Mouse (Mus musculus): Measurements from ENCODE around the gene Pcmt1. TPM values are rescaled to one million over a fixed set of nuclear protein-coding genes. Genes with fewer than 3 reads are reported as not detected.

Gene Pcmt1
- polyA plus RNA-seq, 1 experiment from 2014 or later = 120 TPM

DNA sequence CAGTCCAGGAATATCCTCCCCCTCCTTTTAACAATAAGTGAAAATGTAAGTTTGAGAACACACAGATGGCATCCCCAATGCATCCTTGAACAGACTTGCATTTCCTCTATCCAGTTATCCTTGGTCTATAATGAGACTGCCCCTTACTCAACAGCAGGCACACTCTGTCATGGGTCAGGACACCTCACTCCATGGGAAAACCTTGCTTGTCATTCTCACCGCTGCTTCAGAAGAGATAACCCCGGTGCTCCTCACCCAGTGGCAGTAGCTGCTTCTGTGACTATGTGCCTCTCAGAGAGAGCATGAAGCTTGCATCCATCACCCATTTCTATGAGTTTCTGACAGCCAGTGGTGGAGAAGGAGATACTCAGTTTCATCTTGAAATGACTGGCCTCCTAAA is 74.5 kb downstream of the Pcmt1 start:
- Histone ChIP-seq H3K4me3 (no peak overlapping the region), H3K27me3 (replicated peaks; ENCODE audit: low read depth, poor library complexity, severe bottlenecking) (no peaks in the 10 kb centered on the region)
- WGBS = 94% methylated on average over 2 of the region's 2 CpGs

DNA sequence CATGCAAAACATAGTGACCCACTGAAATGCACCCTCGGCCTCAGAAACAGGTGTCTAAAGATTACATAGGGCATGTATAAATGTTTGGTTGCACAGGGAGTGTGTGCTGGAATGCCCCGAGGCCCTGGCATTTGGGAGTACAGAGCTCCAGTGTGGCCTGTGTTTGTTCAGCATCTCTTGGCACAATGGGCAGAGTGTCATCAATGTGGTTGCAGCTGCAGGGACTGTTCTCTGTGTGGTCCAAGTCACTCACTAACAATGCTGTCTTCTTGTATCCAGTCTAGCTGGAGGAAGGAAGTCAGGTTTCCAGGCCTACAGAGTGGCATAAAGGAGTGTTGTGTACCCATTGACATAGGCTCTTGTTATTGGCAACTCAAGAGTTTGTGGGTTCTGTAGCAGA is 75.8 kb downstream of the Pcmt1 start:
- H3K36me3 ChIP-seq (replicated peaks) = no peaks in the 10 kb centered on the region
- 0 out of 2 replicates have a peak, but pooled peaks cover 3% of the 10 kb centered on the region for H3K4me1 ChIP-seq
- no peak for DNase-seq (ENCODE audit: low spot score)
- 57% methylated on average over 2 of the region's 2 CpGs for WGBS
- no peak overlapping the region for H3K27ac ChIP-seq (replicated peaks)
- H3K27me3 ChIP-seq (replicated peaks; ENCODE audit: low read depth, poor library complexity, severe bottlenecking) = no peaks in the 10 kb centered on the region
- H3K9me3 ChIP-seq = no peaks in the 10 kb centered on the region
- H3K4me3 ChIP-seq = no peak overlapping the region

More for the DNA sequence above, 74.5 kb downstream of the Pcmt1 start:
- no peaks in the 10 kb centered on the region for H3K36me3 ChIP-seq (replicated peaks)
- H3K27ac ChIP-seq (replicated peaks) = no peak overlapping the region
- H3K4me1 ChIP-seq = no peaks in the 10 kb centered on the region
- no peaks in the 10 kb centered on the region for H3K9me3 ChIP-seq
- no peak for DNase-seq (ENCODE audit: low spot score)

DNA sequence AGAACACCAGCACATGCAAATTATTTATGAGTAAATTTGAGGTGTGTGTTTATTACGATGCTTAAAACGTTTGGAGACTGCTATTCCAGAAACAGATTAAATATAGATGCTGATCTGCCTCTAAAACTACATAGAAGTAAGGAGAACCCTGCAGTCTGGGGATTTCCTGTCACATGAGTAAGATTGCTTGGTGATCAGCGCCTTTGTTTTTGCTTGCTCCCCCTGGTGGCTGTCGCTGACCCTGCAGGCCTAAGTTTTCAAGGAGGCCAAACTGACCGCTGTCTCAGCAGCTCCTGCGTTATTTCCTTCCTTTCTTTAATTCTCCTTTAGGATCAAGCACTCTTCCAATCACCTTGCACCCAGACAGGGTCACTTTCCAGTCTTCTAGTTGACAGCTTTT is 80.3 kb downstream of the Pcmt1 start:
- DNase-seq (ENCODE audit: low spot score) = peak; percentile 77
- H3K4me3 ChIP-seq = no peak overlapping the region
- H3K36me3 ChIP-seq (replicated peaks) = no peaks in the 10 kb centered on the region
- H3K4me1 ChIP-seq = 0 out of 2 replicates have a peak, but pooled peaks cover 3% of the 10 kb centered on the region
- H3K27me3 ChIP-seq (replicated peaks; ENCODE audit: low read depth, poor library complexity, severe bottlenecking) = no peaks in the 10 kb centered on the region
- H3K9me3 ChIP-seq = no peaks in the 10 kb centered on the region
- H3K27ac ChIP-seq (replicated peaks) = no peak overlapping the region
- 14% methylated on average over 6 of the region's 6 CpGs for WGBS

DNA sequence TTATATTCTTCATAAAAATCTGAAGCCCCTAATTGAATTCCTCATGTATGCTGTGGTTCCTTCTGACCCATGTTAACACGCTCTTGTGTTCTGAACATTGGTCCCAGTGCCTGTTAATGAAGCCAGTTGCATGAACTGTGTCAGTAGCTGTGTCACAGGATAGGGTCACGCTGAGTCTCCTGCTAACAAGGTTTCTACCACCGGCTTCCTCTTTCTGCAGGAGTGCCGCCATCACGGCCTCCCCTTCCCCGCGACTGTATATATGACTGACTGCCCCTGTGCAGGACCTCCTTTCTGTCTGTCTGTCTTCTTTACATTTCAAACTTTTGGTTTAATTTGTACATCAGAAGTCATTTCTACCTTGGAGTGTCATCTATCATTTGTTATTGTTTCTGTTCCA is 82.8 kb downstream of the Pcmt1 start:
- H3K36me3 ChIP-seq (replicated peaks) = no peaks in the 10 kb centered on the region
- no peaks in the 10 kb centered on the region for H3K27me3 ChIP-seq (replicated peaks; ENCODE audit: low read depth, poor library complexity, severe bottlenecking)
- WGBS = 91% methylated on average over 7 of the region's 7 CpGs
- DNase-seq (ENCODE audit: low spot score) = no peak
- no peak overlapping the region for H3K4me3 ChIP-seq
- H3K9me3 ChIP-seq = no peaks in the 10 kb centered on the region
- H3K27ac ChIP-seq (replicated peaks) = no peak overlapping the region
- H3K4me1 ChIP-seq = 0 out of 2 replicates have a peak, but pooled peaks cover 3% of the 10 kb centered on the region

DNA sequence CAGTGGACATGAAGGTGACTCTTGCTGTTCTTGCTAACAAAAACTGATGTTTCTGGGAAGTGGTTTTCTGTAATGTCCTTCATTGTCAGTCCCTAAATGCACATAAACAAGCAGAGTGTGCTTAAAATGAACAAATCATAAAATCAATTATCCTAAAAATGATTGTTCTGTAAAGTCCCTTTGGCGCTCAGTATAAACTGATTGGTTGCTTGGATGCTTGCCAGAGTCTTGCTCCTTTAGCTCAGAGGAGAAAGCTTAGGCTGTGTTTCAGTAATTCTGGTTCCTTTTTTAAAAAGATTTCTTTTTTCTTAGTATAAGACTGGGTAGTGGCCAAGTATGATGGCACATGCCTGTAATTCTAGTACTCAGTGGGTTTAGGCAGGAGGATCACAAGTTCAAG is 84.7 kb downstream of the Pcmt1 start:
- no peaks in the 10 kb centered on the region for H3K9me3 ChIP-seq
- H3K4me3 ChIP-seq = no peak overlapping the region
- 93% methylated on average over 1 of the region's 1 CpGs for WGBS
- H3K27me3 ChIP-seq (replicated peaks; ENCODE audit: low read depth, poor library complexity, severe bottlenecking) = peaks cover 13% of the 10 kb centered on the region
- H3K36me3 ChIP-seq (replicated peaks) = no peaks in the 10 kb centered on the region
- H3K4me1 ChIP-seq = 0 out of 2 replicates have a peak, but pooled peaks cover 3% of the 10 kb centered on the region
- no peak overlapping the region for H3K27ac ChIP-seq (replicated peaks)
- no peak for DNase-seq (ENCODE audit: low spot score)

DNA sequence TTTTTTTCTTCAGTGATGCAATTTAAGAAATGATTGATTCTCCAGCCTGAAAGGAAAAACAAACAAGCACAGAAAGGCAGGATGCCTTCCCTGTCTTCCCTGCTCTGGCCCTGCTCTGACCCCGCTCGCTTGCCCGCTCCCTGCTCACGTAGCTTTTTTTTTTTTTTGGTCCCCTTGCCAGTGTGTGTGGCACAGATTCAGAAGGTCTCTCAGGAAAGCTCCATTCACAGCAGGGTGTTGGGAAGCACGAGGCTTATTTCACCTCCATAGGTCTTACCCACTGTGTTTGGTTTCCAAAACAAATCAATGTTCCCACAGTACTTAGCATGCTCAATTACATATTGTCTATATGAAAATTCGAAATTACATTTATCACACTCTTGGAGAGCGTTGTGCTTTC is 86.1 kb downstream of the Pcmt1 start:
- 54% methylated on average over 7 of the region's 7 CpGs for WGBS

DNA sequence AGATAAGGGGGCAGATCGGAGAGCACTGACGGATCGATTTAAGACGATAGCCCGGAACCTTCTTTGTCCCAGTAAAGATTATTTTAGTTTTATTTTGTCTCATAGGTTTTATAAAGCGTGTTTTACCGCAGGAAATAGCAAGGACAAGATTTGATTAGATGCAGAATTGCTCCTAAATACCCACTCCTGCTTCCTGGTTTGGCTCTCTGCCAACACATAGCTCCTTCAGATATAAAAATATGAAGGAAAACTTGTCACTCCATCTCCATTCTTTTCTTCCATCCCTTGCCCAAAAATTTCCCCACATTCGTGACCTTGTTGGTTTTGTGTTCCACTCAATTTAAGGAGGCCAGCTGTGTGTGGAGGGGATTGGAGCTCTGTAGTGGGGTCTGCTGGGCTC is 90.1 kb downstream of the Pcmt1 start:
- Histone ChIP-seq H3K27me3 (replicated peaks; ENCODE audit: low read depth, poor library complexity, severe bottlenecking) (peaks cover 26% of the 10 kb centered on the region), H3K4me1 (peaks cover 11% of the 10 kb centered on the region), H3K27ac (replicated peaks) (no peak overlapping the region), H3K36me3 (replicated peaks) (no peaks in the 10 kb centered on the region), H3K9me3 (no peaks in the 10 kb centered on the region), H3K4me3 (peak overlapping the region; percentile 84)
- no peak for DNase-seq (ENCODE audit: low spot score)
- WGBS = 6% methylated on average over 8 of the region's 8 CpGs

More for the DNA sequence above, 86.1 kb downstream of the Pcmt1 start:
- Histone ChIP-seq H3K4me3 (no peak overlapping the region), H3K36me3 (replicated peaks) (no peaks in the 10 kb centered on the region), H3K9me3 (no peaks in the 10 kb centered on the region), H3K27me3 (replicated peaks; ENCODE audit: low read depth, poor library complexity, severe bottlenecking) (peaks cover 26% of the 10 kb centered on the region), H3K4me1 (peaks cover 10% of the 10 kb centered on the region), H3K27ac (replicated peaks) (no peak overlapping the region)
- DNase-seq (ENCODE audit: low spot score) = no peak

DNA sequence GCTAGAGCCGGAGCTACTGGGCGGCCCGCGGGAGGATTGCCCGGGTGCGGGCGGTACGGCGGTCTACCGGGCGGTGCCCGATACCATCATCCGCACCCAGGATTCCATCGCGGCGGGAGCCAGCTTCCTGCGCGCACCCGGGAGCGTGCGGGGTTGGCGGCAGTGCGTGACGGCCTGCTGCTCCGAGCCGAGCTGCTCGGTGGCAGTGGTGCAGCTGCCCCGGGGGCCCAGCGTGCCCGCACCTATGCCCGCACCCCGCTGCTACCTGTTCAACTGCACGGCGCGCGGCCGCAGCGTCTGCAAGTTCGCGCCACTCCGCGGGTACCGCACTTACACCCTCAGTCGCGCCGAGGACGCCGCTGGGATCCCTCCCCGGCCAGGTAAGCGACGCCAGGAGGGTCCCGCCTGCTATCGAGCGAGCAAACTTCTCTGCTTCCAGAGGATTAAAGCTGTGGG is 90.7 kb downstream of the Pcmt1 start:
- Histone ChIP-seq H3K9me3 (no peaks in the 10 kb centered on the region), H3K36me3 (replicated peaks) (no peaks in the 10 kb centered on the region), H3K27ac (replicated peaks) (peak overlapping the region; percentile 69), H3K4me3 (peak overlapping the region; percentile 84), H3K4me1 (peaks cover 11% of the 10 kb centered on the region), H3K27me3 (replicated peaks; ENCODE audit: low read depth, poor library complexity, severe bottlenecking) (peaks cover 26% of the 10 kb centered on the region)
- WGBS = under 1% methylated on average over 54 of the region's 54 CpGs
- DNase-seq (ENCODE audit: low spot score) = no peak

DNA sequence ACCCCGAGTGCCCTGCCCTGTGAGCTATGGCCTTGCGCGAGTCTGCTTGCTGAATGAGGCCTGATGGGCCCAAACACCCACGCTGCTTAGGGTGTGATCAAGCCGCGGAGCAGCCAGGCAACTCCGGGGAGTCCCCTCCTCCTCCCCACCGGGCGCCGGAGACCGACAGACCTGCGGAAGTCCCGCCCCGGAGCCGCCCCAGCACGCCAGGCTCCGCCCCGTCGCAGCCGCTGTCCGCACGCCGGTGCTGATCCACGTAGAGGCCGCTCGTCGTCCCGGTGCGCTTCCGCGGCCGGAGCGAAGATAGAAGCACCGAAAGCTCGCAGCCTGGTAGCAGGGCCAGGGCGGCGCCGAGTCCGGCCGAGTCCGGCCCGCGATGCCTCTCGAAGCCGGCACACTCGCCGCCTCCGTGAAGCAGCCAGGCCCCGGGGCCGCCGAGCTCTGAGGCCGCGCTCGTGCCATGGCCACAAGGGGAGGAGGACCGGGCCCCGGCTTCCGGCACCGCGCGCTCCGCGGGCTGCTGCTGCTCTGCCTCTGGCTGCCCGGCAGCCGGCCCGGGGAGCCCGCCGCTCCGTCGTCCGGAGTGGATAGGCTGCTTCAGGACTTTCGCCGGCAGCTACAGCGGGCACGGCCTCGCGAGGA is 91.2 kb downstream of the Pcmt1 start, which contains the start of gene Lrp11:
Gene Lrp11, plus strand, starts transcription at position 209 of the 642 bp plus-strand sequence.
- DNase-seq (ENCODE audit: low spot score) = peak; percentile 96
- H3K4me3 ChIP-seq = peak within 1 kb of the TSS; percentile 84
- H3K27ac ChIP-seq (replicated peaks) = peak within 1 kb of the TSS; percentile 69
- H3K9me3 ChIP-seq = no peaks in the 10 kb centered on the region
- under 1% methylated on average over 76 of the region's 76 CpGs for WGBS
- H3K36me3 ChIP-seq (replicated peaks) = no peaks in the 10 kb centered on the region
- peaks cover 26% of the 10 kb centered on the region for H3K27me3 ChIP-seq (replicated peaks; ENCODE audit: low read depth, poor library complexity, severe bottlenecking)
- H3K4me1 ChIP-seq = peaks cover 11% of the 10 kb centered on the region

DNA sequence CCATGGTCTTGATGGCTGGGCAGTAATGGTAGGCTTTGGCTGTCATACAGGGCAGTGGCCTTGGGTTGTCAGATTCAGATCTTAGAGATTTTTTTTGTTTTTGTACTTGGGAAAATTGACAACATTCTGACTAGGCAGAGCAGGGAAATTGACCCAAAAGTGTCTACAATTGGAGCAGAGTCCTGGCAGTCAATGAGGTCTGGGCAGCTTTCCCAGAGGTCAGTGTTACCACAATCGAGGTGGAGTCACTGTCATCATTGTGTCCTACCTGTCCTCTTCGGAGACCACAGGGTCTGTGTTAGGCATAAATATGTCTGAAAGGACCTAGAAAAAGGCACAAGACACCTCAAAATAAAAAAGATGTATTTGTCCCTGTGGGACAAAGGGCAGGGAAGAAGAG is 94.2 kb downstream of the Pcmt1 start:
- Histone ChIP-seq H3K27ac (replicated peaks) (no peak overlapping the region), H3K36me3 (replicated peaks) (no peaks in the 10 kb centered on the region), H3K4me1 (peaks cover 14% of the 10 kb centered on the region), H3K27me3 (replicated peaks; ENCODE audit: low read depth, poor library complexity, severe bottlenecking) (peaks cover 18% of the 10 kb centered on the region), H3K9me3 (no peaks in the 10 kb centered on the region), H3K4me3 (no peak overlapping the region)
- WGBS = 79% methylated on average over 2 of the region's 2 CpGs
- DNase-seq (ENCODE audit: low spot score) = no peak

DNA sequence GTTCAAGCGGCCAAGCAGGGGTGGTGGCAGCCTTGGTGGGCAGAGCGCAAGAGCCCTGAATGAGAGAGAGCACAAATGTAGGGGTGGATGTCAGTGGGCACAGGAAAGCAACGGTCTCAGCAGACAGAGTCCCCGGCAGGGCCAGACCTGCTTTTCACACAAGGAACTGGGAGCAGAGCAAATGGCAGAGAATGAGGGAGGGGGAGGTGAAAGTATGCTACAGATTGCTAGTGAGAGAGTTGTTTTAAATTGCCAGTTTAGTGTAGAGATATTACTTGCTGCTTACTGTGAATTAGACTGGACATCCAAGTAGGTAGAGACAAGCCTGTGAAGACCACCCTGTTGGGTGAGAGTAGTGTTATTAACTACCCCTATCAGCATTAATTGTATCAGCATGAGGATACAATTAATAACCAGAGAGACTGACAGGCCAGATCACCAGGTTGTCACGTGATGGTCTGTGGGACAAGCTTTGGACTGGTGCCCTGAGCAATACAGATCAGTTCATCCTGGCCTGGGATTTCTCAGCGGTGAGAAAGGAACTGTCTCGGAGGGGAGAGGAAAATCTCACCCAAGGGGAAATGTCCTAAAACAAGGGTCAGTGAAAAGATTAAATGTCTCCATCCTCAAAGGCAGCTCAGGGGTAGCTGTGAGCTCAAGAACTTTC is 97.9 kb downstream of the Pcmt1 start:
- H3K4me1 ChIP-seq = 0 out of 2 replicates have a peak, but pooled peaks cover 3% of the 10 kb centered on the region
- 54% methylated on average over 7 of the region's 7 CpGs for WGBS
- H3K27me3 ChIP-seq (replicated peaks; ENCODE audit: low read depth, poor library complexity, severe bottlenecking) = no peaks in the 10 kb centered on the region
- H3K36me3 ChIP-seq (replicated peaks) = no peaks in the 10 kb centered on the region
- DNase-seq (ENCODE audit: low spot score) = no peak
- no peak overlapping the region for H3K4me3 ChIP-seq
- no peak overlapping the region for H3K27ac ChIP-seq (replicated peaks)
- no peaks in the 10 kb centered on the region for H3K9me3 ChIP-seq

DNA sequence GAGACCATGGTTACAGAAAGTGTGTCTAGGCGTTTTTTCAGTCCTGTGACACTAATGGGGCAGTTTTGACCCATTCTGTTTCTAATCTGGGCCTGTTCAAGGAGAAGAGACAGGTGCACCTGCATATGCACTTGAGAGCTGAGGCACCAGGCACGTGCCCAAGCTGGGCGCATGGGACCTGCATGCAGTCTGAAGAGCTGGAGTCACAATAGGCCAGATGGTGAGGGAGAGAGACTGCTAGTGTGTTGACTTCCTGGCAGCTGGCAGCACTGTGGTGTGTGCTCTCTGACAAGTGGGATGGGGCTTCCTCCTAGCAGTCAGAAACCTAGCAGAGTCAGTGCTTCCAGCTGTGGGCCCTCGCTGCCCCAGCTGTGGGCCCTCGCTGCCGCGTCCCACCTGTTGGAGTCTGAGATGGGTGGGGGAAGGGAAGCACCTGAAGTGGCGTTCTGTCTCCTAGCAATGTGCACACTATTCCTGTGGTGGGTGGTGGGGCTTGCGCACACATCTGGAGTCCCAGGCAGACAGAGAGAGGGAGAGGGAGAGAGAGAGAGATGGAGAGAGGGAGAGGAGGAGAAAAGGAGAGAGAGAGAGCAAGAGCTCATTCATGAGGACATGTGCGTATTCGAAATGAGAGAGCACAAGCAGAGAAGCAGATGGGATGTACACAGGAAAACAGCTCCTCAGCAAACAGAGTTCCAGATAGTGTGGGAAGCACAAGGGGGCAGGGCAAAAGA is 98.6 kb downstream of the Pcmt1 start:
- DNase-seq (ENCODE audit: low spot score) = no peak
- Histone ChIP-seq H3K4me3 (no peak overlapping the region), H3K36me3 (replicated peaks) (no peaks in the 10 kb centered on the region), H3K27me3 (replicated peaks; ENCODE audit: low read depth, poor library complexity, severe bottlenecking) (no peaks in the 10 kb centered on the region), H3K27ac (replicated peaks) (no peak overlapping the region), H3K4me1 (0 out of 2 replicates have a peak, but pooled peaks cover 3% of the 10 kb centered on the region), H3K9me3 (no peaks in the 10 kb centered on the region)
- WGBS = 43% methylated on average over 11 of the region's 11 CpGs

Measured in embryonic facial prominence, embryonic 10.5 days (tissue).